In the genomic region with DNA sequence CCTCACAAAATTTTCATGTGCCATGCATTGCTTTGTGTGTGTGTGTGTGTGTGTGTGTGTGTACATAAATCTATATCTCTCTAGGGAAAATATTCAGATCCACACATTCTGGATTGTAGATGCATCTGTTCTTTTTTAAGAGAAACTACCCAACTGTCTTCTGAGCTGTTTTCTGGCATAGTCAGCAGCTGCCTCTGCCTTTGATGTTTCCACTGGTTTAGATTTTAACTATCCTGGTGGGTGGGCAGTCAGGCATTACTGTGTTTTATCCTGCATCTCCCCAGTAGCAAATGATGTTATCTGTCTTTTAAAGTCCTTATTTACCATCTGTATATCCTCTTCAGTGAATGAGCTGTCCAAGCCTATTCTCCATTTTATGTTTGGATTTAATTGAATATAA, we compare ENCODE assay signal across 29 mouse cellular contexts.
DNase-seq lines count a peak whose midpoint lies in the region; ATAC-seq and TF ChIP-seq lines count a peak whose summit lies in the region.
"Had no signal": no experiment of that assay in that cellular context is flagged by ENCODE, and none has a peak within 500 bp of the region (broad histone marks: within the 10 kb centered on the region; RNA-seq: fewer than 3 reads in every experiment).

No protein-coding gene starts in this region.

- H3K9ac ChIP-seq in kidney, postnatal 0 days (ENCODE audit: low read depth, low read length) = no peak overlapping the region
- no peak overlapping the region for H3K9ac ChIP-seq in hindbrain, embryonic 12.5 days
- H3K9ac ChIP-seq: embryonic facial prominence, embryonic 13.5 days; embryonic facial prominence, embryonic 15.5 days; forebrain, embryonic 12.5 days had no signal

- H3K4me3 ChIP-seq in kidney, postnatal 0 days (replicated peaks; ENCODE audit: low read depth, low read length) = no peak overlapping the region
- no peak overlapping the region for H3K4me3 ChIP-seq in hindbrain, embryonic 12.5 days
- H3K4me3 ChIP-seq: embryonic facial prominence, embryonic 13.5 days; embryonic facial prominence, embryonic 15.5 days; erythroblast, embryonic 14.5 days; forebrain, embryonic 10.5 days; forebrain, embryonic 12.5 days had no signal

- no peak overlapping the region for H3K27ac ChIP-seq in kidney, postnatal 0 days
- no peak overlapping the region for H3K27ac ChIP-seq in hindbrain, embryonic 12.5 days
- H3K27ac ChIP-seq: embryonic facial prominence, embryonic 13.5 days; embryonic facial prominence, embryonic 15.5 days; forebrain, embryonic 10.5 days; forebrain, embryonic 12.5 days had no signal

- no peak for DNase-seq in frontal cortex, postnatal 14 days (ENCODE audit: low spot score in 2 of 2)
- peak; percentile 19 for DNase-seq in kidney, postnatal 0 days (ENCODE audit: low spot score)
- DNase-seq in kidney, postnatal 36 days = no peak
- DNase-seq in brain, adult 2 months (ENCODE audit: low read depth, low spot score) = peak; percentile 47
- DNase-seq: adrenal gland, adult 8-10 months; adrenal gland, postnatal 14 days; adrenal gland, postnatal 36 days; B cell, adult 2 months; cerebellum, adult 11 months; cerebellum, adult 18-20 months; cerebellum, adult 8-10 months; cerebellum, adult 9-11 months; cerebellum, postnatal 14 days; cerebellum, postnatal 36 days; embryo, embryonic 11 days had no signal

- ATAC-seq in frontal cortex, adult (ENCODE audit: low TSS enrichment) = peak; percentile 65
- no peak for ATAC-seq in kidney, postnatal 0 days (replicated peaks; ENCODE audit: low FRiP score, low read depth)
- no peak for ATAC-seq in hindbrain, embryonic 12.5 days (ENCODE audit: low FRiP score)
- ATAC-seq: activated CD4-positive, CD25-positive, alpha-beta regulatory T cell, adult 4 months; CD4-positive, CD25-positive, alpha-beta regulatory T cell, adult 4 months; forebrain, embryonic 14.5 days; forebrain, embryonic 16.5 days; Patski had no signal

- no peak overlapping the region for H3K4me2 ChIP-seq in kidney, postnatal 0 days (ENCODE audit: low read length)
- no peak overlapping the region for H3K4me2 ChIP-seq in hindbrain, embryonic 12.5 days (replicated peaks)
- H3K4me2 ChIP-seq: embryonic facial prominence, embryonic 13.5 days; embryonic facial prominence, embryonic 15.5 days; forebrain, embryonic 12.5 days had no signal

- no peak for TF ChIP-seq CTCF in kidney, postnatal 0 days (IDR thresholded peaks at IDR 0.05; ENCODE audit: low read depth)

- H3K36me3 ChIP-seq in kidney, postnatal 0 days (ENCODE audit: insufficient read depth, low read length) = no peaks in the 10 kb centered on the region
- H3K36me3 ChIP-seq in hindbrain, embryonic 12.5 days = no peaks in the 10 kb centered on the region
- H3K36me3 ChIP-seq: embryonic facial prominence, embryonic 13.5 days; embryonic facial prominence, embryonic 15.5 days; forebrain, embryonic 10.5 days; forebrain, embryonic 12.5 days; G1E had no signal

- H3K9me3 ChIP-seq in kidney, postnatal 0 days (replicated peaks; ENCODE audit: low read length) = no peaks in the 10 kb centered on the region
- H3K9me3 ChIP-seq in hindbrain, embryonic 12.5 days (replicated peaks) = no peaks in the 10 kb centered on the region
- H3K9me3 ChIP-seq: embryonic facial prominence, embryonic 13.5 days; embryonic facial prominence, embryonic 15.5 days; forebrain, embryonic 10.5 days; forebrain, embryonic 12.5 days; G1E had no signal

- 0 out of 2 replicates have a peak, but pooled peaks cover 4% of the 10 kb centered on the region for H3K4me1 ChIP-seq in kidney, postnatal 0 days (replicated peaks; ENCODE audit: insufficient read depth, low read length)
- H3K4me1 ChIP-seq in hindbrain, embryonic 12.5 days = no peaks in the 10 kb centered on the region
- H3K4me1 ChIP-seq: forebrain, embryonic 10.5 days; forebrain, embryonic 12.5 days had no signal

- H3K27me3 ChIP-seq in kidney, postnatal 0 days (ENCODE audit: insufficient read depth, low read length) = no peaks in the 10 kb centered on the region
- H3K27me3 ChIP-seq in hindbrain, embryonic 12.5 days = no peaks in the 10 kb centered on the region
- H3K27me3 ChIP-seq: CH12.LX; embryonic facial prominence, embryonic 13.5 days; embryonic facial prominence, embryonic 15.5 days; forebrain, embryonic 12.5 days had no signal

Comparison
In these comparisons a context has a peak if more than half of its experiments do, and no peak if none do; other contexts are left out.
1. DNase-seq: peak in kidney, postnatal 0 days (single experiment) and brain, adult 2 months (single experiment); none in frontal cortex, postnatal 14 days (0 of 2) and kidney, postnatal 36 days (0 of 2).